Mouse (Mus musculus) limb, embryonic 14.5 days (tissue): ENCODE measurements around the gene Gm2001. TPM values are rescaled to one million over a fixed set of nuclear protein-coding genes. Genes with fewer than 3 reads are reported as not detected.
"Not testable (repeated sequence)": the region's sequence is repeated elsewhere in the genome, so short reads cannot be mapped to it uniquely, and the experiment has no call there.

ENCODE experiments used
- ATAC-seq: fragments of 200-750 bp; cut with Nextera tagmentation; 2 replicates; pipeline ENCODE4 v1.8.0; 2017; ENCODE audit warnings: low read depth, moderate number of reproducible peaks, moderate TSS enrichment; ENCODE audit not compliant: low FRiP score
- DNase-seq: peaks from one replicate; pipeline ENCODE4 v3.0.0-alpha.2; 2015; ENCODE audit warnings: low spot score
- H3K27ac ChIP-seq: fragments of 300-500 bp; sonication (generic); replicated peaks from 2 replicates; pipeline ENCODE4 v1.5.1; 2014; ENCODE audit warnings: low read depth, mild to moderate bottlenecking, low read length, moderate library complexity, mixed read lengths
- H3K27me3 ChIP-seq: fragments of 300-500 bp; sonication (generic); 2 replicates; pipeline ENCODE4 v1.6.1; 2014; ENCODE audit warnings: low read length, mixed read lengths; ENCODE audit not compliant: control insufficient read depth, insufficient read depth
- H3K36me3 ChIP-seq: fragments of 300-500 bp; sonication (generic); 2 replicates; pipeline ENCODE4 v1.6.1; 2014; ENCODE audit warnings: mild to moderate bottlenecking, low read length, moderate library complexity, mixed read lengths; ENCODE audit not compliant: control insufficient read depth, insufficient read depth
- H3K4me1 ChIP-seq: fragments of 300-500 bp; sonication (generic); 2 replicates; pipeline ENCODE4 v1.6.1; 2014; ENCODE audit warnings: antibody characterized with exemption, low read length, mixed read lengths; ENCODE audit not compliant: control insufficient read depth, insufficient read depth
- H3K4me2 ChIP-seq: fragments of 300-500 bp; sonication (generic); replicated peaks from 2 replicates; pipeline ENCODE4 v1.6.1; 2014; ENCODE audit warnings: low read depth, mild to moderate bottlenecking, low read length, moderate library complexity; ENCODE audit not compliant: severe bottlenecking
- H3K4me3 ChIP-seq: fragments of 300-500 bp; sonication (generic); replicated peaks from 2 replicates; pipeline ENCODE4 v1.5.1; 2014; ENCODE audit warnings: low read length
- H3K9ac ChIP-seq: fragments of 300-500 bp; sonication (generic); 2 replicates; pipeline ENCODE4 v1.6.1; 2014; ENCODE audit warnings: mild to moderate bottlenecking, low read depth, low read length, moderate library complexity; ENCODE audit not compliant: severe bottlenecking
- H3K9me3 ChIP-seq: fragments of 300-500 bp; sonication (generic); 2 replicates; pipeline ENCODE4 v1.6.1; 2016; ENCODE audit warnings: low read length; ENCODE audit not compliant: control insufficient read depth
- WGBS: fragments of 180-500 bp; shearing (Covaris S2); extraction: QIAGEN DNeasy Blood & Tissue Kit; methylation state at CpG from one replicate; pipeline ENCODE4 v1.1.7; 2014; 5-methylcytosine and 5-hydroxymethylcytosine counted together
- polyA plus RNA-seq, 2 experiments: library from polyadenylated mRNA; depleted of rRNA in 1 of 2; stranded (reverse) in 1 of 2; unstranded in 1 of 2; fragments of >200 nt; fragmentation: Nextera tagmentation in 1 of 2; extraction: Ambion mirVana in 1 of 2; gene quantifications; 2 replicates each; pipeline versions ENCODE4 v1.2.1 to v1.2.3; 2012 to 2014

Gm2001 gene
- polyA plus RNA-seq, 2 experiments: not detected

- H3K27me3 ChIP-seq, H3K9me3 ChIP-seq, H3K4me1 ChIP-seq, H3K27ac ChIP-seq, ATAC-seq, H3K36me3 ChIP-seq, DNase-seq, H3K4me3 ChIP-seq, H3K4me2 ChIP-seq, H3K9ac ChIP-seq: not testable (repeated sequence)
- 90% methylated on average over 5 of the region's 5 CpGs for WGBS
Observed at GRCm38 (mm10) chr12:87797971-87798370, 44.2 kb downstream of the Gm2001 start.

GRCm38 (mm10) chr12:87795212-87795611, 46.9 kb downstream of the Gm2001 start, which contains the start of gene Gm21936:
TSS of gene Gm21936 (plus strand) at chr12:87795512.
- not testable (repeated sequence) for H3K4me1 ChIP-seq, DNase-seq, H3K4me2 ChIP-seq, H3K36me3 ChIP-seq, H3K4me3 ChIP-seq, H3K27me3 ChIP-seq, H3K9me3 ChIP-seq, H3K9ac ChIP-seq, ATAC-seq, H3K27ac ChIP-seq
- WGBS: 88% methylated on average over 1 of the region's 1 CpGs

Other genes starting within 250 kb of the Gm2001 start
- gene Oog1, start 239.7 kb downstream of the Gm2001 start, polyA plus RNA-seq (2012; rRNA removed): not detected in 2 replicates
- gene Oog1, start 239.7 kb downstream of the Gm2001 start, polyA plus RNA-seq (2014; fragmentation: Nextera tagmentation; extraction: Ambion mirVana): not detected in 2 replicates
- not detected in 2 replicates for gene Gm4027, start 223.5 kb downstream of the Gm2001 start, polyA plus RNA-seq (2012; rRNA removed)
- not detected in 2 replicates for gene Gm4027, start 223.5 kb downstream of the Gm2001 start, polyA plus RNA-seq (2014; fragmentation: Nextera tagmentation; extraction: Ambion mirVana)
- not detected in 2 replicates for gene Gm16381, start 197.7 kb downstream of the Gm2001 start, polyA plus RNA-seq (2012; rRNA removed)
- gene Gm16381, start 197.7 kb downstream of the Gm2001 start, polyA plus RNA-seq (2014; fragmentation: Nextera tagmentation; extraction: Ambion mirVana): not detected in 2 replicates
- not detected in 2 replicates for gene Gm21319, start 66.6 kb downstream of the Gm2001 start, polyA plus RNA-seq (2012; rRNA removed)
- gene Gm21319, start 66.6 kb downstream of the Gm2001 start, polyA plus RNA-seq (2014; fragmentation: Nextera tagmentation; extraction: Ambion mirVana): not detected in 2 replicates
- gene Gm21936, start 46.8 kb downstream of the Gm2001 start, polyA plus RNA-seq (2012; rRNA removed): not detected in 2 replicates
- gene Gm21936, start 46.8 kb downstream of the Gm2001 start, polyA plus RNA-seq (2014; fragmentation: Nextera tagmentation; extraction: Ambion mirVana): not detected in 2 replicates
- not detected in 2 replicates for gene BB287469, start 25.8 kb downstream of the Gm2001 start, polyA plus RNA-seq (2012; rRNA removed)
- not detected in 2 replicates for gene BB287469, start 25.8 kb downstream of the Gm2001 start, polyA plus RNA-seq (2014; fragmentation: Nextera tagmentation; extraction: Ambion mirVana)
- not detected in 2 replicates for gene Gm2016, start 31.7 kb upstream of the Gm2001 start, polyA plus RNA-seq (2012; rRNA removed)
- not detected in 2 replicates for gene Gm2016, start 31.7 kb upstream of the Gm2001 start, polyA plus RNA-seq (2014; fragmentation: Nextera tagmentation; extraction: Ambion mirVana)
- not detected in 2 replicates for gene Gm2022, start 53.0 kb upstream of the Gm2001 start, polyA plus RNA-seq (2012; rRNA removed)
- not detected in 2 replicates for gene Gm2022, start 53.0 kb upstream of the Gm2001 start, polyA plus RNA-seq (2014; fragmentation: Nextera tagmentation; extraction: Ambion mirVana)
- gene Gm2035, start 77.5 kb upstream of the Gm2001 start, polyA plus RNA-seq (2012; rRNA removed): not detected in 2 replicates
- not detected in 2 replicates for gene Gm2035, start 77.5 kb upstream of the Gm2001 start, polyA plus RNA-seq (2014; fragmentation: Nextera tagmentation; extraction: Ambion mirVana)
- not detected in 2 replicates for gene Gm2042, start 111.7 kb upstream of the Gm2001 start, polyA plus RNA-seq (2012; rRNA removed)
- not detected in 2 replicates for gene Gm2042, start 111.7 kb upstream of the Gm2001 start, polyA plus RNA-seq (2014; fragmentation: Nextera tagmentation; extraction: Ambion mirVana)
- gene Gm2075, start 169.5 kb upstream of the Gm2001 start, polyA plus RNA-seq (2012; rRNA removed): not detected in 2 replicates
- not detected in 2 replicates for gene Gm2075, start 169.5 kb upstream of the Gm2001 start, polyA plus RNA-seq (2014; fragmentation: Nextera tagmentation; extraction: Ambion mirVana)
- gene Gm6803, start 176.4 kb upstream of the Gm2001 start, polyA plus RNA-seq (2012; rRNA removed): not detected in 2 replicates
- not detected in 2 replicates for gene Gm6803, start 176.4 kb upstream of the Gm2001 start, polyA plus RNA-seq (2014; fragmentation: Nextera tagmentation; extraction: Ambion mirVana)
- not detected in 2 replicates for gene Gm2056, start 184.7 kb upstream of the Gm2001 start, polyA plus RNA-seq (2012; rRNA removed)
- gene Gm2056, start 184.7 kb upstream of the Gm2001 start, polyA plus RNA-seq (2014; fragmentation: Nextera tagmentation; extraction: Ambion mirVana): not detected in 2 replicates
- not detected in 2 replicates for gene Gm16368, start 241.4 kb upstream of the Gm2001 start, polyA plus RNA-seq (2012; rRNA removed)
- gene Gm16368, start 241.4 kb upstream of the Gm2001 start, polyA plus RNA-seq (2014; fragmentation: Nextera tagmentation; extraction: Ambion mirVana): not detected in 2 replicates